Mouse (Mus musculus): ENCODE results near the gene Ncapd2. TPM values are rescaled to one million over a fixed set of nuclear protein-coding genes. Genes with fewer than 3 reads are reported as not detected.

Gene Ncapd2
- polyA plus RNA-seq, 1 experiment from 2014 or later: 271 TPM

- no peaks in the 10 kb centered on the region for H3K27me3 ChIP-seq (ENCODE audit: control insufficient read depth, insufficient read depth, low read length)
- no peaks in the 10 kb centered on the region for H3K9me3 ChIP-seq (ENCODE audit: control insufficient read depth, low read length)
- H3K4me3 ChIP-seq (ENCODE audit: low read depth, low read length): no peak overlapping the region
- ATAC-seq (replicated peaks; ENCODE audit: low FRiP score) (no peak), DNase-seq (ENCODE audit: low spot score) (no peak)
- H3K9ac ChIP-seq (ENCODE audit: low read length): no peak overlapping the region
- no peaks in the 10 kb centered on the region for H3K36me3 ChIP-seq (ENCODE audit: control insufficient read depth, insufficient read depth, low read length)
- peaks cover 12% of the 10 kb centered on the region; the same call in 1 of the 2 replicates for H3K4me1 ChIP-seq (replicated peaks; ENCODE audit: control insufficient read depth, insufficient read depth, low read length)
- no peak overlapping the region for H3K4me2 ChIP-seq (ENCODE audit: low read depth, low read length, severe bottlenecking)
- no peak overlapping the region for H3K27ac ChIP-seq (ENCODE audit: low read depth, low read length)
- 63% methylated on average over 7 of the region's 7 CpGs for WGBS
These were observed 42.5 kb upstream of the Ncapd2 start for GRCm38 (mm10) chr6:125233816-125234519.

- Histone ChIP-seq H3K27me3 (ENCODE audit: control insufficient read depth, insufficient read depth, low read length) (no peaks in the 10 kb centered on the region), H3K4me2 (ENCODE audit: low read depth, low read length, severe bottlenecking) (no peak overlapping the region), H3K36me3 (ENCODE audit: control insufficient read depth, insufficient read depth, low read length) (no peaks in the 10 kb centered on the region), H3K9me3 (ENCODE audit: control insufficient read depth, low read length) (no peaks in the 10 kb centered on the region), H3K4me3 (ENCODE audit: low read depth, low read length) (no peak overlapping the region), H3K4me1 (replicated peaks; ENCODE audit: control insufficient read depth, insufficient read depth, low read length) (peaks cover 12% of the 10 kb centered on the region; the same call in 1 of the 2 replicates), H3K27ac (ENCODE audit: low read depth, low read length) (no peak overlapping the region), H3K9ac (ENCODE audit: low read length) (no peak overlapping the region)
- ATAC-seq (replicated peaks; ENCODE audit: low FRiP score): no peak
- no peak for DNase-seq (ENCODE audit: low spot score)
- 79% methylated on average over 6 of the region's 6 CpGs for WGBS
These were observed 41.0 kb upstream of the Ncapd2 start for GRCm38 (mm10) chr6:125232516-125232915.

- DNase-seq (ENCODE audit: low spot score) (no peak), ATAC-seq (replicated peaks; ENCODE audit: low FRiP score) (no peak)
- H3K4me1 ChIP-seq (replicated peaks; ENCODE audit: control insufficient read depth, insufficient read depth, low read length): peaks cover 12% of the 10 kb centered on the region; the same call in 1 of the 2 replicates
- H3K27ac ChIP-seq (ENCODE audit: low read depth, low read length): no peak overlapping the region
- peak overlapping the region; percentile 64; the same call in 1 of the 2 replicates for H3K9ac ChIP-seq (ENCODE audit: low read length)
- peak overlapping the region; percentile 60 for H3K4me2 ChIP-seq (ENCODE audit: low read depth, low read length, severe bottlenecking)
- WGBS: 61% methylated on average over 4 of the region's 4 CpGs
- no peaks in the 10 kb centered on the region for H3K27me3 ChIP-seq (ENCODE audit: control insufficient read depth, insufficient read depth, low read length)
- H3K4me3 ChIP-seq (ENCODE audit: low read depth, low read length): peak overlapping the region; percentile 32; the same call in 1 of the 2 replicates
- H3K36me3 ChIP-seq (ENCODE audit: control insufficient read depth, insufficient read depth, low read length): no peaks in the 10 kb centered on the region
- H3K9me3 ChIP-seq (ENCODE audit: control insufficient read depth, low read length): no peaks in the 10 kb centered on the region
These were observed 40.5 kb upstream of the Ncapd2 start for GRCm38 (mm10) chr6:125232045-125232437.

- Histone ChIP-seq H3K4me2 (ENCODE audit: low read depth, low read length, severe bottlenecking) (peak within 1 kb of the TSS; percentile 60), H3K9ac (ENCODE audit: low read length) (peak within 1 kb of the TSS; percentile 64), H3K9me3 (ENCODE audit: control insufficient read depth, low read length) (no peaks in the 10 kb centered on the region), H3K36me3 (ENCODE audit: control insufficient read depth, insufficient read depth, low read length) (no peaks in the 10 kb centered on the region), H3K27ac (ENCODE audit: low read depth, low read length) (no peak within 1 kb of the TSS; the same call in 1 of the 2 replicates), H3K4me3 (ENCODE audit: low read depth, low read length) (peak within 1 kb of the TSS; percentile 32), H3K4me1 (replicated peaks; ENCODE audit: control insufficient read depth, insufficient read depth, low read length) (peaks cover 12% of the 10 kb centered on the region; the same call in 1 of the 2 replicates), H3K27me3 (ENCODE audit: control insufficient read depth, insufficient read depth, low read length) (no peaks in the 10 kb centered on the region)
- WGBS: 15% methylated on average over 16 of the region's 16 CpGs
- ATAC-seq (replicated peaks; ENCODE audit: low FRiP score): peak; percentile 63
- peak; percentile 58 for DNase-seq (ENCODE audit: low spot score)
These were observed 39.9 kb upstream of the Ncapd2 start, which contains the start of gene Tapbpl for GRCm38 (mm10) chr6:125231117-125232044. TSS of gene Tapbpl (minus strand) at chr6:125231860.

GRCm38 (mm10) chr6:125230571-125230970 is 39.1 kb upstream of the Ncapd2 start:
- WGBS: 61% methylated on average over 9 of the region's 9 CpGs
- DNase-seq (ENCODE audit: low spot score) (no peak), ATAC-seq (replicated peaks; ENCODE audit: low FRiP score) (0 out of 2 replicates have a peak, but pooled peaks have one; percentile 29)
- no peaks in the 10 kb centered on the region for H3K36me3 ChIP-seq (ENCODE audit: control insufficient read depth, insufficient read depth, low read length)
- H3K4me3 ChIP-seq (ENCODE audit: low read depth, low read length): no peak overlapping the region
- H3K9ac ChIP-seq (ENCODE audit: low read length): no peak overlapping the region
- no peaks in the 10 kb centered on the region for H3K27me3 ChIP-seq (ENCODE audit: control insufficient read depth, insufficient read depth, low read length)
- no peaks in the 10 kb centered on the region for H3K9me3 ChIP-seq (ENCODE audit: control insufficient read depth, low read length)
- H3K27ac ChIP-seq (ENCODE audit: low read depth, low read length): no peak overlapping the region
- H3K4me2 ChIP-seq (ENCODE audit: low read depth, low read length, severe bottlenecking): no peak overlapping the region
- H3K4me1 ChIP-seq (replicated peaks; ENCODE audit: control insufficient read depth, insufficient read depth, low read length): peaks cover 12% of the 10 kb centered on the region; the same call in 1 of the 2 replicates

- no peak overlapping the region for H3K4me3 ChIP-seq (ENCODE audit: low read depth, low read length)
- H3K9me3 ChIP-seq (ENCODE audit: control insufficient read depth, low read length): no peaks in the 10 kb centered on the region
- H3K27ac ChIP-seq (ENCODE audit: low read depth, low read length): no peak overlapping the region
- no peaks in the 10 kb centered on the region for H3K36me3 ChIP-seq (ENCODE audit: control insufficient read depth, insufficient read depth, low read length)
- no peaks in the 10 kb centered on the region for H3K27me3 ChIP-seq (ENCODE audit: control insufficient read depth, insufficient read depth, low read length)
- WGBS: 85% methylated on average over 5 of the region's 5 CpGs
- no peak overlapping the region for H3K4me2 ChIP-seq (ENCODE audit: low read depth, low read length, severe bottlenecking)
- H3K4me1 ChIP-seq (replicated peaks; ENCODE audit: control insufficient read depth, insufficient read depth, low read length): peaks cover 1% of the 10 kb centered on the region; the same call in 1 of the 2 replicates
- ATAC-seq (replicated peaks; ENCODE audit: low FRiP score): no peak
- H3K9ac ChIP-seq (ENCODE audit: low read length): no peak overlapping the region
- peak; percentile 4 for DNase-seq (ENCODE audit: low spot score)
These were observed 34.1 kb upstream of the Ncapd2 start for GRCm38 (mm10) chr6:125225518-125226115.

GRCm38 (mm10) chr6:125222577-125222976 is 31.1 kb upstream of the Ncapd2 start:
- H3K4me3 ChIP-seq (ENCODE audit: low read depth, low read length): no peak overlapping the region
- peak; percentile 16 for DNase-seq (ENCODE audit: low spot score)

GRCm38 (mm10) chr6:125222146-125222545 is 30.6 kb upstream of the Ncapd2 start:
- no peaks in the 10 kb centered on the region for H3K36me3 ChIP-seq (ENCODE audit: control insufficient read depth, insufficient read depth, low read length)
- H3K4me3 ChIP-seq (ENCODE audit: low read depth, low read length): no peak overlapping the region
- H3K9me3 ChIP-seq (ENCODE audit: control insufficient read depth, low read length): no peaks in the 10 kb centered on the region
- no peaks in the 10 kb centered on the region for H3K27me3 ChIP-seq (ENCODE audit: control insufficient read depth, insufficient read depth, low read length)
- 74% methylated on average over 2 of the region's 2 CpGs for WGBS
- ATAC-seq (replicated peaks; ENCODE audit: low FRiP score) (no peak), DNase-seq (ENCODE audit: low spot score) (peak; percentile 25)
- H3K9ac ChIP-seq (ENCODE audit: low read length): no peak overlapping the region
- no peak overlapping the region for H3K4me2 ChIP-seq (ENCODE audit: low read depth, low read length, severe bottlenecking)
- H3K27ac ChIP-seq (ENCODE audit: low read depth, low read length): no peak overlapping the region
- H3K4me1 ChIP-seq (replicated peaks; ENCODE audit: control insufficient read depth, insufficient read depth, low read length): no peaks in the 10 kb centered on the region

More at GRCm38 (mm10) chr6:125222577-125222976, 31.1 kb upstream of the Ncapd2 start:
- no peaks in the 10 kb centered on the region for H3K4me1 ChIP-seq (replicated peaks; ENCODE audit: control insufficient read depth, insufficient read depth, low read length)
- no peaks in the 10 kb centered on the region for H3K27me3 ChIP-seq (ENCODE audit: control insufficient read depth, insufficient read depth, low read length)
- ATAC-seq (replicated peaks; ENCODE audit: low FRiP score): no peak
- no peak overlapping the region for H3K9ac ChIP-seq (ENCODE audit: low read length)
- H3K9me3 ChIP-seq (ENCODE audit: control insufficient read depth, low read length): no peaks in the 10 kb centered on the region
- H3K27ac ChIP-seq (ENCODE audit: low read depth, low read length): no peak overlapping the region
- H3K36me3 ChIP-seq (ENCODE audit: control insufficient read depth, insufficient read depth, low read length): no peaks in the 10 kb centered on the region
- no peak overlapping the region for H3K4me2 ChIP-seq (ENCODE audit: low read depth, low read length, severe bottlenecking)
- 82% methylated on average over 3 of the region's 3 CpGs for WGBS

All from forebrain, embryonic 11.5 days (tissue).